Mouse (Mus musculus) G1E (cell line): ENCODE measurements around the gene Fam184b.

ENCODE experiments used
- CTCF ChIP-seq: IDR thresholded peaks from 2 replicates; pipeline ENCODE4 v1.5.1; 2012; ENCODE audit warnings: low read depth, low read length, inconsistent platforms, mixed read lengths
- GATA1 ChIP-seq: IDR thresholded peaks from 2 replicates; pipeline ENCODE4 v1.6.1; 2012; ENCODE audit warnings: borderline replicate concordance, low read length, inconsistent platforms, mixed read lengths
- GATA2 ChIP-seq: IDR thresholded peaks from 2 replicates; pipeline ENCODE4 v1.6.1; 2012; ENCODE audit warnings: low read depth, low read length, inconsistent platforms, borderline replicate concordance
- TAL1 ChIP-seq: conservative IDR thresholded peaks from 2 replicates; pipeline ENCODE4 v1.6.1; 2012; ENCODE audit warnings: low read depth, low read length, inconsistent platforms, mixed read lengths

DNA sequence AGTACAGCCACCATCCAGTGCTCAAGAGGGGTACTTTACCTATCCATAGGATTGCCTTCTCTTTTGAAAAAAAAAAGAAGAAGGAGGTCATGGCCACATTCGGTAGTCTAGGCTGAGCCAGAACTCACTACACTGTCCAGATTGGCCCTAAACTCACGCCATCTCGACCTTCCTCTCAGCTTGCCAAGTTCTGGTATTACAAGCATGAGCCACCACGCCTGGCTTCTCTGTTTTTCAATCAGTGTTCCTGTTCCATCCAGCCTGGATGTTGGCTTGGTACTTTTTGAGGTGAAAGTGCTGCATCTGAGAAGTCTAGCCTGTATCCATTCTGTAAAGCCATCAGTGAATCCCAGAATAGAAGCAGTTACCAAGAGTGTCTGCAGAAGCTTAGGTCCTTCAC is 142.9 kb downstream of the Fam184b start:
- TF ChIP-seq CTCF (no peak), GATA2 (no peak), GATA1 (no peak), TAL1 (no peak)
